Mouse (Mus musculus): ENCODE measurements around the gene Calcr.

- TF ChIP-seq CTCF (IDR thresholded peaks at IDR 0.05) = no peak
- TF ChIP-seq EP300 (IDR thresholded peaks at IDR 0.05; ENCODE audit: insufficient read depth, low read depth, low read length) = no peak
Measured at GRCm38 (mm10) chr6:3741296-3741695, 23.2 kb downstream of the Calcr start.

Data from heart, adult 2 months (tissue).